Mouse (Mus musculus): ENCODE data around the gene Klhl5. TPM values are rescaled to one million over a fixed set of nuclear protein-coding genes. Genes with fewer than 3 reads are reported as not detected.

Gene Klhl5
- polyA plus RNA-seq, 1 experiment = 25.1 TPM

DNA sequence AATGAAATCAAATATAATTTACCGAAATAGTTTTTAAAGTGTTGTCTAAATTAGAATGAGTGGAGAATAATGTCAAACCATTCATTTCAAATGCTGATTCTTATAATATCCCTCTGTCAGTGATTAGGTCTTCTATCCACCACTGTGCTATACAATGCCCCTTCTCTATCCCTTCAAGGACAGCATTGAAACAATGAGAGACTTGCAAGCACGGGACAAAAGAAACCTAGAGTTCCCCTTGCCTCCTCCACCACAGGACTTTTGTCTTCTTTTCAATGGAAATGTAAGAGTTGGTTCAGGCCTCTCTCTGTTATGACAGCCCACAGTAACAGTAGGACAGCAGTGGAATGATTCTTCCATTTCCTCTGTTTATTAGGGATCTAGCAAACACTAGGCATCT is 44.1 kb upstream of the Klhl5 start:
- Histone ChIP-seq H3K79me2 (ENCODE audit: control insufficient read depth, insufficient read depth) (no peaks in the 10 kb centered on the region), H3K27me3 (ENCODE audit: control insufficient read depth, insufficient read depth, insufficient read length) (no peaks in the 10 kb centered on the region), H3K4me2 (ENCODE audit: low read depth) (no peak overlapping the region), H3K4me3 (no peak overlapping the region), H3ac (ENCODE audit: control insufficient read depth, insufficient read length) (no peak overlapping the region), H3K36me3 (ENCODE audit: control insufficient read depth, insufficient read depth) (no peaks in the 10 kb centered on the region)
- TF ChIP-seq USF1 (IDR thresholded peaks at IDR 0.05; ENCODE audit: low read depth) = no peak
- TF ChIP-seq MYOG (IDR thresholded peaks at IDR 0.05; ENCODE audit: control insufficient read depth in 1 of 3, insufficient read depth in 1 of 3, insufficient read length in 2 of 3, low read depth in 2 of 3) = no peak
- no peak for TF ChIP-seq TCF12 (IDR thresholded peaks at IDR 0.05; ENCODE audit: insufficient read depth, poor library complexity, severe bottlenecking)
- TF ChIP-seq CEBPB (IDR thresholded peaks at IDR 0.05; ENCODE audit: insufficient read depth, poor library complexity, severe bottlenecking) = no peak
- no peak for TF ChIP-seq REST (IDR thresholded peaks at IDR 0.05; ENCODE audit: insufficient read depth, insufficient read length)
- no peak for TF ChIP-seq POLR2AphosphoS2 (IDR thresholded peaks at IDR 0.05; ENCODE audit: insufficient read length, low read depth)
- TF ChIP-seq E2F4 (IDR thresholded peaks at IDR 0.05; ENCODE audit: insufficient read depth) = no peak
- no peak for TF ChIP-seq SRF (IDR thresholded peaks at IDR 0.05; ENCODE audit: control insufficient read depth, insufficient read length, low read depth)

DNA sequence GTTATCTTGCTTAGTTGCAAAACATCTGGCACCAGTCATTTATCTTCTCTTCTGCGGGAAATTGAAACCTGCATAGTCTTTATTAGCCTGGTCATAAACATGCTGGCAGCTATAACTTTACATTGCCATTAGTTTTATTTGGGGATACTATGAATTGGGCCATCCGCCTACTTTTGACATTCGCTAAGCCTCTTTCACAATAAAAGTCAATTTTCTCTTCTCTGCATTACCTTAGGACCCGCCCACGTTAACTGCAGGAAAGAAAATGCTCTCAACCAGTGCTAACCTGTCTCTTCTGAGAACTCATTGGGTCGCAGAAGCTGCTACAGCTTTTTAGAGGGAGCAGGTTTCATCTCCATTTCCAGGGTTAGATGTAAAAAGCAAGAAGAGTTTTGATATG is 39.2 kb upstream of the Klhl5 start:
- TF ChIP-seq MYOG (IDR thresholded peaks at IDR 0.05; ENCODE audit: control insufficient read depth in 1 of 3, insufficient read depth in 1 of 3, insufficient read length in 2 of 3, low read depth in 2 of 3) (no peak), MAX (IDR thresholded peaks at IDR 0.05; ENCODE audit: low read depth) (no peak), TCF12 (IDR thresholded peaks at IDR 0.05; ENCODE audit: insufficient read depth, poor library complexity, severe bottlenecking) (no peak), MYOD1 (IDR thresholded peaks at IDR 0.05; ENCODE audit: control insufficient read depth in 1 of 3, insufficient read length in 2 of 3, low read depth in 2 of 3) (no peak), POLR2A (IDR thresholded peaks at IDR 0.05; ENCODE audit: insufficient read length, low read depth) (no peak), USF1 (IDR thresholded peaks at IDR 0.05; ENCODE audit: low read depth) (no peak), SRF (IDR thresholded peaks at IDR 0.05; ENCODE audit: control insufficient read depth, insufficient read length, low read depth) (no peak), E2F4 (IDR thresholded peaks at IDR 0.05; ENCODE audit: insufficient read depth) (no peak), POLR2AphosphoS2 (IDR thresholded peaks at IDR 0.05; ENCODE audit: insufficient read length, low read depth) (no peak), REST (IDR thresholded peaks at IDR 0.05; ENCODE audit: insufficient read depth, insufficient read length) (no peak), TCF3 (IDR thresholded peaks at IDR 0.05; ENCODE audit: insufficient read length, low read depth) (no peak), CEBPB (IDR thresholded peaks at IDR 0.05; ENCODE audit: insufficient read depth, poor library complexity, severe bottlenecking) (no peak)
- Histone ChIP-seq H3K79me2 (ENCODE audit: control insufficient read depth, insufficient read depth) (no peaks in the 10 kb centered on the region), H3K4me3 (no peak overlapping the region), H3K4me2 (ENCODE audit: low read depth) (no peak overlapping the region), H3ac (ENCODE audit: control insufficient read depth, insufficient read length) (no peak overlapping the region), H3K27me3 (ENCODE audit: control insufficient read depth, insufficient read depth, insufficient read length) (no peaks in the 10 kb centered on the region), H3K36me3 (ENCODE audit: control insufficient read depth, insufficient read depth) (no peaks in the 10 kb centered on the region)

DNA sequence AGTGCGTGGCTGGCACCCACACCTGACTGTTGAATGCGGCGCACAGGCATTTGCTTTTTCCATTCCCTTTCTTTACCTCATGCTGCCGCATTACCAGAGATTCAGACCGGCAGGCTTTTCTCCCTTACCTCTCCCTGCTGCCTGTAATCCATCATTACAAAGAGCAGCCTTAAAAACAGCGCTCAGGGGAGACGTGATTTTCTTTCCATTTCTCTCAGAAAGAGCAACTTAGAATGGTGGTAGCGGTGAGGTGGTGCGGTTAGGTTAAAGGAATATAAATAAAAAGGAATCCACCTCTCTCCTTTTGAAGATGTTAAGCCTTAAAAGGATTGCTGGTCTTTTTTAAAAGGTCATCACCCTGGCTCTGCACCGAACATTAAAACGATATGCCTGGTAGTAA is 37.5 kb upstream of the Klhl5 start:
- no peak for TF ChIP-seq TCF12 (IDR thresholded peaks at IDR 0.05; ENCODE audit: insufficient read depth, poor library complexity, severe bottlenecking)
- no peak for TF ChIP-seq REST (IDR thresholded peaks at IDR 0.05; ENCODE audit: insufficient read depth, insufficient read length)
- no peak for TF ChIP-seq MYOG (IDR thresholded peaks at IDR 0.05; ENCODE audit: control insufficient read depth in 1 of 3, insufficient read depth in 1 of 3, insufficient read length in 2 of 3, low read depth in 2 of 3)
- TF ChIP-seq CEBPB (IDR thresholded peaks at IDR 0.05; ENCODE audit: insufficient read depth, poor library complexity, severe bottlenecking) = no peak
- no peak for TF ChIP-seq E2F4 (IDR thresholded peaks at IDR 0.05; ENCODE audit: insufficient read depth)
- TF ChIP-seq POLR2A (IDR thresholded peaks at IDR 0.05; ENCODE audit: insufficient read length, low read depth) = no peak
- no peak for TF ChIP-seq SRF (IDR thresholded peaks at IDR 0.05; ENCODE audit: control insufficient read depth, insufficient read length, low read depth)
- no peak for TF ChIP-seq POLR2AphosphoS2 (IDR thresholded peaks at IDR 0.05; ENCODE audit: insufficient read length, low read depth)
- no peak for TF ChIP-seq MAX (IDR thresholded peaks at IDR 0.05; ENCODE audit: low read depth)
- no peak for TF ChIP-seq TCF3 (IDR thresholded peaks at IDR 0.05; ENCODE audit: insufficient read length, low read depth)
- no peak for TF ChIP-seq USF1 (IDR thresholded peaks at IDR 0.05; ENCODE audit: low read depth)
- no peak for TF ChIP-seq MYOD1 (IDR thresholded peaks at IDR 0.05; ENCODE audit: control insufficient read depth in 1 of 3, insufficient read length in 2 of 3, low read depth in 2 of 3)
- H3K36me3 ChIP-seq (ENCODE audit: control insufficient read depth, insufficient read depth) = no peaks in the 10 kb centered on the region
- H3K27me3 ChIP-seq (ENCODE audit: control insufficient read depth, insufficient read depth, insufficient read length) = no peaks in the 10 kb centered on the region
- no peak overlapping the region for H3K4me3 ChIP-seq
- H3ac ChIP-seq (ENCODE audit: control insufficient read depth, insufficient read length) = no peak overlapping the region
- no peaks in the 10 kb centered on the region for H3K79me2 ChIP-seq (ENCODE audit: control insufficient read depth, insufficient read depth)
- H3K4me2 ChIP-seq (ENCODE audit: low read depth) = no peak overlapping the region

DNA sequence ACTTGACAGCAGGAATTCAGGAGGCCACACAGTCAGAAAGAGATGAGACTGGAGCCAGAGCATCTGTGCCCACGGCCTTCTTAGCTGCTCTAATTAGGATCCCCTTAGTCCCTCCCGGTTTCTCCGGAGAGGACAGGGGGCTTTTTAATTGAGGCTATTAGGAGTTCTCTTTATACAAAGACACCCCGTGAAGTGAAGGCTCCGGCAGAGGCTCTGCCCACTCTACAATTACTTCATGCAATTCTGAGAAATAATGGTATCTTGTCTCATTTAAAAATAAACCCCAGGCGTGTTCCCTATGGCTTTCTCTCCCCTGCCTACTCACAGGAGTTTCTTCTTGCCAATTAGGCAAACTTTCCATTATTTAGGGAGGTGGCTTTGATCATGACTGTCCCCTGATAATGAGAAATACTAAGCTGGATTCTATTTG is 35.6 kb upstream of the Klhl5 start:
- TF ChIP-seq TCF3 (IDR thresholded peaks at IDR 0.05; ENCODE audit: insufficient read length, low read depth) (no peak), CEBPB (IDR thresholded peaks at IDR 0.05; ENCODE audit: insufficient read depth, poor library complexity, severe bottlenecking) (no peak), REST (IDR thresholded peaks at IDR 0.05; ENCODE audit: insufficient read depth, insufficient read length) (no peak), MAX (IDR thresholded peaks at IDR 0.05; ENCODE audit: low read depth) (no peak), E2F4 (IDR thresholded peaks at IDR 0.05; ENCODE audit: insufficient read depth) (no peak), TCF12 (IDR thresholded peaks at IDR 0.05; ENCODE audit: insufficient read depth, poor library complexity, severe bottlenecking) (no peak), POLR2AphosphoS2 (IDR thresholded peaks at IDR 0.05; ENCODE audit: insufficient read length, low read depth) (no peak), POLR2A (IDR thresholded peaks at IDR 0.05; ENCODE audit: insufficient read length, low read depth) (no peak)
- Histone ChIP-seq H3K36me3 (ENCODE audit: control insufficient read depth, insufficient read depth) (no peaks in the 10 kb centered on the region), H3ac (ENCODE audit: control insufficient read depth, insufficient read length) (no peak overlapping the region), H3K4me2 (ENCODE audit: low read depth) (no peak overlapping the region), H3K27me3 (ENCODE audit: control insufficient read depth, insufficient read depth, insufficient read length) (no peaks in the 10 kb centered on the region), H3K79me2 (ENCODE audit: control insufficient read depth, insufficient read depth) (no peaks in the 10 kb centered on the region), H3K4me3 (no peak overlapping the region)

DNA sequence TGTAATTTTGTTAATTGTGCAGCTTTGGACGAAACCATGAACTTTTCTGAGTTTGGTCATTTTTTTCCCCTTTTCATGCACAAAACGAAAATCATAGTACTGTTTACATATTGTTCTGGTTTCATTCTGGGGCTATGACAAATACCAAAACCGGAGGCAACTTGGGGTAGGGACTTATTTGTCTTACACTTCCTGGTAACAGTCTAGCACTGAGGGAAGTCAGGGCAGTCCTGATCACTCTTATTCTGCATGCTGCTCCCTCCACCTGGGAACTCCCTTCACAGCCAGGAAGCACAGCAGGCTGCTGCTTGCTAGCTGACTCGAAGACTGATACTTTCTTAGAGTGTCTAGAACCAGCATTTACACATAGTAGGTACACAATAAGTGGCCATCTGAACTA is 34.1 kb upstream of the Klhl5 start:
- TF ChIP-seq SRF (IDR thresholded peaks at IDR 0.05; ENCODE audit: control insufficient read depth, insufficient read length, low read depth) (no peak), TCF12 (IDR thresholded peaks at IDR 0.05; ENCODE audit: insufficient read depth, poor library complexity, severe bottlenecking) (no peak), MAX (IDR thresholded peaks at IDR 0.05; ENCODE audit: low read depth) (no peak), REST (IDR thresholded peaks at IDR 0.05; ENCODE audit: insufficient read depth, insufficient read length) (no peak), POLR2A (IDR thresholded peaks at IDR 0.05; ENCODE audit: insufficient read length, low read depth) (no peak), TCF3 (IDR thresholded peaks at IDR 0.05; ENCODE audit: insufficient read length, low read depth) (no peak), POLR2AphosphoS2 (IDR thresholded peaks at IDR 0.05; ENCODE audit: insufficient read length, low read depth) (no peak), CEBPB (IDR thresholded peaks at IDR 0.05; ENCODE audit: insufficient read depth, poor library complexity, severe bottlenecking) (no peak), E2F4 (IDR thresholded peaks at IDR 0.05; ENCODE audit: insufficient read depth) (no peak), USF1 (IDR thresholded peaks at IDR 0.05; ENCODE audit: low read depth) (no peak), MYOD1 (IDR thresholded peaks at IDR 0.05; ENCODE audit: control insufficient read depth in 1 of 3, insufficient read length in 2 of 3, low read depth in 2 of 3) (no peak), MYOG (IDR thresholded peaks at IDR 0.05; ENCODE audit: control insufficient read depth in 1 of 3, insufficient read depth in 1 of 3, insufficient read length in 2 of 3, low read depth in 2 of 3) (no peak)
- H3K36me3 ChIP-seq (ENCODE audit: control insufficient read depth, insufficient read depth) = no peaks in the 10 kb centered on the region

More for the DNA sequence above, 34.1 kb upstream of the Klhl5 start:
- H3K79me2 ChIP-seq (ENCODE audit: control insufficient read depth, insufficient read depth) = no peaks in the 10 kb centered on the region
- no peak overlapping the region for H3ac ChIP-seq (ENCODE audit: control insufficient read depth, insufficient read length)
- H3K4me2 ChIP-seq (ENCODE audit: low read depth) = no peak overlapping the region
- no peak overlapping the region for H3K4me3 ChIP-seq
- no peaks in the 10 kb centered on the region for H3K27me3 ChIP-seq (ENCODE audit: control insufficient read depth, insufficient read depth, insufficient read length)
